Mouse (Mus musculus) liver, embryonic 14.5 days (tissue): ENCODE measurements around the gene Foxn1. TPM values are rescaled to one million over a fixed set of nuclear protein-coding genes. Genes with fewer than 3 reads are reported as not detected.

Source experiments
- ATAC-seq: fragments of 200-750 bp; cut with Nextera tagmentation; 2 replicates; pipeline ENCODE4 v1.8.0; 2017; ENCODE audit warnings: moderate number of reproducible peaks, mild to moderate bottlenecking, moderate library complexity; ENCODE audit not compliant: insufficient read depth
- DNase-seq, 3 experiments: peaks; one replicate each; pipeline ENCODE4 v3.0.0-alpha.2; 2012 to 2013; ENCODE audit warnings: low read depth in 3 of 3, low spot score in 3 of 3
- H3K27ac ChIP-seq: fragments of 300-500 bp; sonication (generic); 2 replicates; pipeline ENCODE4 v1.5.1; 2014; ENCODE audit warnings: moderate library complexity, mild to moderate bottlenecking, control low read depth, inconsistent platforms
- H3K27me3 ChIP-seq: fragments of 300-500 bp; sonication (generic); 2 replicates; pipeline ENCODE4 v1.6.1; 2014; ENCODE audit warnings: mild to moderate bottlenecking, low read length, moderate library complexity; ENCODE audit not compliant: control insufficient read depth, insufficient read depth
- H3K36me3 ChIP-seq: fragments of 300-500 bp; sonication (generic); replicated peaks from 2 replicates; pipeline ENCODE4 v1.6.1; 2014; ENCODE audit warnings: low read depth; ENCODE audit not compliant: control insufficient read depth, insufficient read depth
- H3K4me1 ChIP-seq, 2 experiments: fragments of 200-500 bp in 1 of 2; fragments of 300-500 bp in 1 of 2; sonication (generic) in 1 of 2; replicated peaks; 2 replicates each; pipeline ENCODE4 v1.6.1; 2012 to 2014; ENCODE audit warnings: antibody characterized with exemption in 1 of 2, inconsistent platforms in 1 of 2, low read length in 1 of 2; ENCODE audit not compliant: control insufficient read depth in 2 of 2, insufficient read depth in 2 of 2
- H3K4me2 ChIP-seq: fragments of 300-500 bp; sonication (generic); 2 replicates; pipeline ENCODE4 v1.6.1; 2014; ENCODE audit warnings: low read depth, mild to moderate bottlenecking, control low read depth, moderate library complexity
- H3K4me3 ChIP-seq, 2 experiments: fragments of 200-500 bp in 1 of 2; fragments of 300-500 bp in 1 of 2; sonication (generic) in 1 of 2; 2 replicates each; pipeline ENCODE4 v1.5.1; 2012 to 2014; ENCODE audit warnings: low read depth in 2 of 2, low read length in 2 of 2, mild to moderate bottlenecking in 2 of 2, control low read depth in 1 of 2, inconsistent platforms in 1 of 2, moderate library complexity in 1 of 2; ENCODE audit not compliant: insufficient read depth in 1 of 2
- H3K9ac ChIP-seq: fragments of 300-500 bp; sonication (generic); replicated peaks from 2 replicates; pipeline ENCODE4 v1.6.1; 2014; ENCODE audit warnings: mild to moderate bottlenecking, control low read depth, moderate library complexity
- H3K9me3 ChIP-seq: fragments of 300-500 bp; sonication (generic); 2 replicates; pipeline ENCODE4 v1.6.1; 2016; ENCODE audit warnings: low read length, mixed read lengths; ENCODE audit not compliant: control insufficient read depth
- CTCF ChIP-seq: IDR thresholded peaks from 2 replicates; pipeline ENCODE4 v1.5.1; 2016; ENCODE audit warnings: antibody characterized with exemption, low read depth, control low read depth
- EP300 ChIP-seq: IDR thresholded peaks from 2 replicates; pipeline ENCODE4 v1.6.1; 2016; ENCODE audit warnings: antibody characterized with exemption, low read depth
- WGBS: fragments of 180-500 bp; shearing (Covaris S2); extraction: QIAGEN DNeasy Blood & Tissue Kit; methylation state at CpG from one replicate; pipeline ENCODE4 v1.1.7; 2014; ENCODE audit not compliant: insufficient replicate concordance; 5-methylcytosine and 5-hydroxymethylcytosine counted together
- polyA plus RNA-seq, 2 experiments: library from polyadenylated mRNA; depleted of rRNA in 1 of 2; stranded (reverse) in 1 of 2; unstranded in 1 of 2; fragments of >200 nt; fragmentation: Nextera tagmentation in 1 of 2; extraction: Ambion mirVana in 1 of 2; gene quantifications; 2 replicates each; pipeline versions ENCODE4 v1.2.1 to v1.2.3; 2012 to 2014

Gene Foxn1
- polyA plus RNA-seq, 2 experiments: not detected

DNA sequence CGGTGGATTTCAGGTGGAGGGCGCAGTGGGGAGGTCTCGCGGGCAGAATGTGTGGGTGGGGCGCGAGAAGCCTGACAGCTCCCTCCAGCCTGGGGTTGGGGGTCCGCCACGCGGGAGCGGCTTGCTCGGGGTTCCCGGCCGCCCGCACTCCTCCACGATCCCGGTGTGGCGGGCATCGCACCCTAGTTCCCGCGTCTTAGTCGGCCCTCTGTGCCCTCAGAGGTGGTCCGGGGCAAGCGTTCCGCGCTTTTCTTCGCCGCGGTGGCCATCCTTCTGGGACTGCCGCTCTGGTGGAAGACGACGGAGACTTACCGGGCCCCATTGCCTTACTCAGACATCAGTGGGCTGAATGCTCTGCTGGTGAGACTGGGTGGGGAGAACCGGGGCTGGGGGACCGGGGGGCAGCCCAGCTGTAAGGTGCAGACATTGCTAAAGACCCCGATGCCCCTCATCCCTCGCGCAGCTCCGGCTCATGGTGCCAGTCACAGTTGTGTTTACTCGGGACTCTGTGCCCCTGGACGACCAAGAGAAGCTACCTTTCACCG, 57.8 kb downstream of the Foxn1 start:
- TF ChIP-seq CTCF (no peak), EP300 (no peak)
- peak overlapping the region; percentile 89 for H3K4me2 ChIP-seq
- peaks cover 4% of the 10 kb centered on the region in 2 experiments for H3K4me1 ChIP-seq
- H3K9ac ChIP-seq: peak overlapping the region; percentile 90
- ATAC-seq (peak; percentile 69), DNase-seq (no peak)
- H3K27me3 ChIP-seq: no peaks in the 10 kb centered on the region
- H3K27ac ChIP-seq: peak overlapping the region; percentile 29; the same call in 1 of the 2 replicates
- no peaks in the 10 kb centered on the region; the same call in 1 of the 2 replicates for H3K36me3 ChIP-seq
- no peaks in the 10 kb centered on the region for H3K9me3 ChIP-seq
- peak overlapping the region; percentile 76 to 97 for H3K4me3 ChIP-seq
- 1% methylated on average over 39 of the region's 41 CpGs for WGBS

DNA sequence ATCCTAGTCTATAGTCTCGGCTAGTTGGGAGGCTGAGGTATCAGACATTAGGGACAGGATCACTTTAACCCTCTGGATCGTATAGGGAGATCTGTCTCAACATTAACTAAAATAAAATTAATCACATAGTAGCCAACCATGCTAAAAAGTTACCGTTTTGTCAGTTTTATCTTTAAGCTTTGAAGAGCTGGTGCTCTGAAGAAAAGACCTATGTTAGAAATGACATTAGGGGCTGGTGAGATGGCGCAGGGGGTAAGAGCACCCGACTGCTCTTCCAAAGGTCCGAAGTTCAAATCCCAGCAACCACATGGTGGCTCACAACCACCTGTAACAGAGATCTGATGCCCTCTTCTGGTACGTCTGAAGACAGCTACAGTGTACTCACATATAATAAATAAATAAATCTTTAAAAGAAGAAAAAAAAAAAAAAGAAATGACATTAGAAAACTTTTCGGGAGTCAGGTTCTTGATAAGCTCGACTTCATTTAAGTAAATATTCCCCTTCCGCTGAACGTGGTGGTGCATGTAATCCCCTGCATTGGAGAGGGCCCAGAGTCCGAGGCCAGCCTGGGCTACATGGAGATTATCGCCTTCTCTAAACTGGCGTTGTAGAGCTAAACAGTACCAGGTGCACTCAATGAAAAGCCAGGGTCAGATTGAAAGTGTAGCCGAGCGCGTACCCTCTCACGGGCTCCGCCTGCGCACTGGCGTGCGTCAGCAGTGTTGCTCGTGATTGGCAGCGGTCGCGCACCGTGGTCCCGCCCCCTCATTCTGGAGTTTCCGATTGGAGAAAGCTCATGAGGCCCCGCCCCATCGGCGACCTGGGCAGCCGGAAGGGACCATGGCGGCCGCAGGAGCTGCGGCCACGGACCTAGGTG, 58.5 kb downstream of the Foxn1 start, which contains the start of gene Pigs:
Gene Pigs (plus strand): TSS at position 782 of the 878 bp plus-strand sequence.
- Histone ChIP-seq H3K27ac (peak within 1 kb of the TSS; percentile 29; the same call in 1 of the 2 replicates), H3K4me1 (peaks cover 7 to 10% of the 10 kb centered on the region in 2 experiments), H3K36me3 (no peaks in the 10 kb centered on the region; the same call in 1 of the 2 replicates), H3K27me3 (no peaks in the 10 kb centered on the region), H3K4me2 (peak within 1 kb of the TSS; percentile 89), H3K9me3 (no peaks in the 10 kb centered on the region), H3K9ac (peak within 1 kb of the TSS; percentile 90), H3K4me3 (peak within 1 kb of the TSS; percentile 91 to 97)
- peak; percentile 91 to 93 (median 93) for DNase-seq
- TF ChIP-seq CTCF (no peak; the same call in 1 of the 2 replicates), EP300 (no peak)
- 10% methylated on average over 37 of the region's 37 CpGs for WGBS
- ATAC-seq: peak; percentile 95

DNA sequence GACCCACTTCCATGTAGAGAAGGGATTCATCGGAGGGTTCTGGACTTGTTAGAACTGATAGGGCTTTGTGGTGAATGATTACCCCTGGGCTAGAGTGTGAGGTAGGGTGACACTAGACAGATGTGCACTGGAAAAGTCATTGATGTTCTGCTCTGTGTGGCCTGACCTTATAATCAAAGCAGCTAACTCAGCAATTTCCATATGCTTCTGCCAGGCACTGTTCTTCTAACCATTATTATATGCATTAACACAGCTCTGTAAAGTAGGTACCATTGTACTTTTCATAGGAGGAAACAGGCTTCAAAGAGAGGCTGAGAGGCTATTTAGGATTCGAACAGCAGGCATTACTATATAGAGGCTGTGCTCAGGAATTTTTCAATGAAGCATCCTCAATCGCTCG, 59.1 kb downstream of the Foxn1 start:
- Histone ChIP-seq H3K4me3 (no peak overlapping the region), H3K4me2 (no peak overlapping the region), H3K9me3 (no peaks in the 10 kb centered on the region), H3K27me3 (no peaks in the 10 kb centered on the region), H3K9ac (no peak overlapping the region), H3K36me3 (peaks cover 5% of the 10 kb centered on the region), H3K4me1 (peaks cover 10 to 13% of the 10 kb centered on the region in 2 experiments), H3K27ac (no peak overlapping the region)
- no peak for ATAC-seq
- no peak for TF ChIP-seq CTCF
- TF ChIP-seq EP300: no peak
- DNase-seq: no peak
- 84% methylated on average over 4 of the region's 4 CpGs for WGBS

DNA sequence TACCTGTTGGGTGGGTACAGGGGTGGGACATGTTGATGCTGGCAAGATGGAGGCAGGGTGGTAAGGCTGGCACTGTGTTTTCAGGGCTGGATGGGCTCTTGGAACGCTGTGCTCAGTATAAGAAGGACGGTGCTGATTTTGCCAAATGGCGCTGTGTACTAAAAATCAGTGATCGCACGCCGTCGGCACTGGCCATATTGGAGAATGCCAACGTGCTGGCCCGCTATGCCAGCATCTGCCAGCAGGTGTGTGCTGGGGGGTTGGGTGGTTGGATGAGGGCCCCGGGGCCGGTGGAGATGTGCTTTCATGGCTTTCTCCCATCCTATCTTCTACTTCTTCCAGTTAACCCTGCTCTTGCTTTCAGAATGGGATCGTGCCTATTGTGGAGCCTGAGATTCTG, 61.4 kb downstream of the Foxn1 start:
- H3K4me3 ChIP-seq: no peak overlapping the region
- WGBS: 86% methylated on average over 12 of the region's 12 CpGs
- DNase-seq (no peak), ATAC-seq (no peak)
- H3K9ac ChIP-seq: no peak overlapping the region
- peaks cover 27% of the 10 kb centered on the region for H3K36me3 ChIP-seq
- no peak overlapping the region for H3K27ac ChIP-seq
- no peak for TF ChIP-seq EP300
- TF ChIP-seq CTCF: peak; percentile 17; the same call in 1 of the 2 replicates
- H3K4me1 ChIP-seq: peaks cover 10 to 13% of the 10 kb centered on the region in 2 experiments
- no peaks in the 10 kb centered on the region for H3K9me3 ChIP-seq
- no peaks in the 10 kb centered on the region for H3K27me3 ChIP-seq
- no peak overlapping the region for H3K4me2 ChIP-seq
